ENCODE assay signal across 26 mouse cellular contexts in genomic region chr16:13722937-13723336, GRCm38 (mm10). TPM values are rescaled to one million over a fixed set of nuclear protein-coding genes. Genes with fewer than 3 reads are reported as not detected.
DNase-seq lines count a peak whose midpoint lies in the region; ATAC-seq and TF ChIP-seq lines count a peak whose summit lies in the region.
"Had no signal": no experiment of that assay in that cellular context is flagged by ENCODE, and none has a peak within 500 bp of the region (broad histone marks: within the 10 kb centered on the region; RNA-seq: fewer than 3 reads in every experiment).

No protein-coding gene starts in this region.

- WGBS in kidney, adult 2 months: 27% methylated on average over 10 of the region's 10 CpGs

- H3K27ac ChIP-seq in kidney, adult 2 months (ENCODE audit: insufficient read depth, low read depth, low read length): no peak overlapping the region
- H3K27ac ChIP-seq: embryonic facial prominence, embryonic 10.5 days; forebrain, embryonic 10.5 days; hindbrain, embryonic 10.5 days; layer of hippocampus, adult 2 months; limb, embryonic 13.5 days; liver, embryonic 13.5 days had no signal

- no peaks in the 10 kb centered on the region for H3K27me3 ChIP-seq in kidney, adult 2 months (replicated peaks; ENCODE audit: control insufficient read depth, insufficient read depth, low read length)
- H3K27me3 ChIP-seq: limb, embryonic 13.5 days; liver, embryonic 13.5 days had no signal

- no peak for TF ChIP-seq POLR2A in kidney, adult 2 months (IDR thresholded peaks at IDR 0.05; ENCODE audit: low read depth, low read length)

- ATAC-seq in megakaryocyte, adult 5-6 weeks (ENCODE audit: poor library complexity, severe bottlenecking): no peak
- ATAC-seq: forebrain, embryonic 16.5 days; intestine, postnatal 0 days had no signal

- H3K4me3 ChIP-seq in kidney, adult 2 months (ENCODE audit: insufficient read depth, low read depth, low read length): no peak overlapping the region
- H3K4me3 ChIP-seq: embryonic facial prominence, embryonic 10.5 days; forebrain, embryonic 10.5 days; hindbrain, embryonic 10.5 days; layer of hippocampus, adult 2 months; limb, embryonic 13.5 days; liver, embryonic 13.5 days had no signal

- TF ChIP-seq CTCF in kidney, adult 2 months (conservative IDR thresholded peaks at IDR 0.05; ENCODE audit: insufficient read depth, insufficient read length, low read depth, low read length): no peak

- no peaks in the 10 kb centered on the region for H3K36me3 ChIP-seq in kidney, adult 2 months (ENCODE audit: control insufficient read depth, insufficient read depth, low read length)
- H3K36me3 ChIP-seq: embryonic facial prominence, embryonic 10.5 days; forebrain, embryonic 10.5 days; hindbrain, embryonic 10.5 days; limb, embryonic 13.5 days; liver, embryonic 13.5 days had no signal

- no peaks in the 10 kb centered on the region for H3K4me1 ChIP-seq in kidney, adult 2 months (ENCODE audit: control insufficient read depth, insufficient read depth, low read length)
- H3K4me1 ChIP-seq: embryonic facial prominence, embryonic 10.5 days; limb, embryonic 13.5 days; liver, embryonic 13.5 days had no signal

- peak; percentile 48 for DNase-seq in kidney, adult 2 months
- no peak for DNase-seq in kidney, adult 18-20 months
- DNase-seq in lung, postnatal 36 days: peak; percentile 6
- no peak for DNase-seq in lung, postnatal 4 days
- DNase-seq in ZHBTc4 (ENCODE audit: low read depth, low spot score): peak; percentile 84
- peak; percentile 8 to 20 for DNase-seq in thymus, postnatal 36 days
- no peak for DNase-seq in spleen, postnatal 10 days (ENCODE audit: low spot score in 2 of 2)
- DNase-seq: adrenal gland, postnatal 36 days; cerebellum, adult 9-10 months; gastrocnemius, postnatal 10 days; heart, postnatal 10 days; liver, embryonic 13.5 days; lung, embryonic 14.5 days had no signal

RNA-seq across cellular contexts. Expression of gene Pla2g10, which starts 7.8 kb away (rescaled TPM):
- 0.10 and 0.58 TPM in 2 replicates for polyA plus RNA-seq in kidney, adult 2 months (2012; rRNA removed)
- total RNA-seq in megakaryocyte, adult 5-6 weeks (2015): not detected in 2 replicates
- not detected in 2 replicates for total RNA-seq in megakaryocyte, adult 5-6 weeks (2017)
- total RNA-seq: adrenal gland, postnatal 36 days; gastrocnemius, postnatal 10 days; granulocyte monocyte progenitor cell, adult 5-6 weeks; heart, postnatal 10 days; layer of hippocampus, adult 2 months; left cerebral cortex, postnatal 25 days; MEL; midbrain, postnatal 0 days had no signal
- polyA plus RNA-seq: forebrain, embryonic 10.5 days; forebrain, embryonic 16.5 days; heart, embryonic 11.5 days; liver, embryonic 13.5 days; midbrain, postnatal 0 days had no signal

RNA-seq across cellular contexts. Expression of gene 3110001I22Rik, which starts 51.2 kb away (rescaled TPM):
- polyA plus RNA-seq in kidney, adult 2 months (2012; rRNA removed): 0.83 and 0.92 TPM in 2 replicates
- 13.9 and 14.6 TPM in 2 replicates for total RNA-seq in megakaryocyte, adult 5-6 weeks (2015)
- total RNA-seq in megakaryocyte, adult 5-6 weeks (2017): 15.5 and 18.5 TPM in 2 replicates

RNA-seq across cellular contexts. Expression of gene Bfar, which starts 51.3 kb away (rescaled TPM):
- polyA plus RNA-seq in kidney, adult 2 months (2012; rRNA removed): 30.2 and 31.2 TPM in 2 replicates
- total RNA-seq in megakaryocyte, adult 5-6 weeks (2015): 31.8 and 37.7 TPM in 2 replicates
- 40.0 and 45.2 TPM in 2 replicates for total RNA-seq in megakaryocyte, adult 5-6 weeks (2017)

RNA-seq across cellular contexts. Expression of gene Parn, which starts 55.0 kb away (rescaled TPM):
- 12.3 and 15.1 TPM in 2 replicates for polyA plus RNA-seq in kidney, adult 2 months (2012; rRNA removed)
- 6.5 and 8.6 TPM in 2 replicates for total RNA-seq in megakaryocyte, adult 5-6 weeks (2015)
- total RNA-seq in megakaryocyte, adult 5-6 weeks (2017): 21.1 and 21.2 TPM in 2 replicates

RNA-seq across cellular contexts. Expression of gene Rrn3, which starts 57.6 kb away (rescaled TPM):
- polyA plus RNA-seq in kidney, adult 2 months (2012; rRNA removed): 9.2 and 11.0 TPM in 2 replicates
- 14.5 and 16.3 TPM in 2 replicates for total RNA-seq in megakaryocyte, adult 5-6 weeks (2015)
- 24.6 and 26.3 TPM in 2 replicates for total RNA-seq in megakaryocyte, adult 5-6 weeks (2017)

Comparison
In these comparisons a context has a peak if more than half of its experiments do, and no peak if none do; other contexts are left out.
1. DNase-seq: peak in kidney, adult 2 months (single experiment), lung, postnatal 36 days (single experiment), ZHBTc4 (single experiment) and thymus, postnatal 36 days (2 of 2); none in kidney, adult 18-20 months (single experiment), lung, postnatal 4 days (0 of 2) and spleen, postnatal 10 days (0 of 2).